Mouse (Mus musculus): ENCODE measurements around the gene Olfr544. TPM values are rescaled to one million over a fixed set of nuclear protein-coding genes. Genes with fewer than 3 reads are reported as not detected.

The Olfr544 gene
- polyA plus RNA-seq, 1 experiment from 2014 or later = 0.04 TPM

- no peaks in the 10 kb centered on the region for H3K36me3 ChIP-seq (replicated peaks; ENCODE audit: insufficient read depth, low read length)
- H3K27ac ChIP-seq (ENCODE audit: low read depth) = no peak overlapping the region
- DNase-seq = peak; percentile 90
- no peaks in the 10 kb centered on the region for H3K9me3 ChIP-seq (ENCODE audit: low read length)
- H3K4me2 ChIP-seq (ENCODE audit: low read depth, low read length) = peak overlapping the region; percentile 74
- H3K9ac ChIP-seq (replicated peaks) = peak overlapping the region; percentile 19
- 2% methylated on average over 51 of the region's 54 CpGs for WGBS (ENCODE audit: insufficient replicate concordance)
- ATAC-seq = peak; percentile 90
- H3K4me3 ChIP-seq (ENCODE audit: low read depth, low read length) = peak overlapping the region; percentile 41
- TF ChIP-seq EP300 (IDR thresholded peaks at IDR 0.05; ENCODE audit: low read depth) (no peak), CTCF (IDR thresholded peaks at IDR 0.05; ENCODE audit: low read depth) (peak; percentile 89)
- 0 out of 2 replicates have a peak, but pooled peaks cover 5% of the 10 kb centered on the region for H3K27me3 ChIP-seq (ENCODE audit: insufficient read depth, low read length)
- H3K4me1 ChIP-seq (ENCODE audit: insufficient read depth) = no peaks in the 10 kb centered on the region
Measured at GRCm38 (mm10) chr7:102512814-102513435, 24.8 kb upstream of the Olfr544 start.

GRCm38 (mm10) chr7:102511927-102512326, 23.8 kb upstream of the Olfr544 start:
- no peak overlapping the region for H3K9ac ChIP-seq (replicated peaks)
- H3K27ac ChIP-seq (ENCODE audit: low read depth) = no peak overlapping the region
- no peaks in the 10 kb centered on the region for H3K36me3 ChIP-seq (replicated peaks; ENCODE audit: insufficient read depth, low read length)
- TF ChIP-seq CTCF (IDR thresholded peaks at IDR 0.05; ENCODE audit: low read depth) = no peak
- no peak for TF ChIP-seq EP300 (IDR thresholded peaks at IDR 0.05; ENCODE audit: low read depth)
- no peak for DNase-seq
- WGBS (ENCODE audit: insufficient replicate concordance) = 59% methylated on average over 10 of the region's 10 CpGs
- no peak overlapping the region for H3K4me3 ChIP-seq (ENCODE audit: low read depth, low read length)
- no peaks in the 10 kb centered on the region for H3K9me3 ChIP-seq (ENCODE audit: low read length)
- ATAC-seq = no peak
- no peaks in the 10 kb centered on the region for H3K4me1 ChIP-seq (ENCODE audit: insufficient read depth)
- no peak overlapping the region for H3K4me2 ChIP-seq (ENCODE audit: low read depth, low read length)
- 0 out of 2 replicates have a peak, but pooled peaks cover 5% of the 10 kb centered on the region for H3K27me3 ChIP-seq (ENCODE audit: insufficient read depth, low read length)

GRCm38 (mm10) chr7:102509726-102510125, 21.6 kb upstream of the Olfr544 start:
- H3K4me2 ChIP-seq (ENCODE audit: low read depth, low read length) = no peak overlapping the region
- H3K4me1 ChIP-seq (ENCODE audit: insufficient read depth) = no peaks in the 10 kb centered on the region
- 73% methylated on average over 7 of the region's 7 CpGs for WGBS (ENCODE audit: insufficient replicate concordance)
- H3K4me3 ChIP-seq (ENCODE audit: low read depth, low read length) = no peak overlapping the region
- TF ChIP-seq CTCF (IDR thresholded peaks at IDR 0.05; ENCODE audit: low read depth) (no peak), EP300 (IDR thresholded peaks at IDR 0.05; ENCODE audit: low read depth) (no peak)
- DNase-seq = no peak
- H3K27me3 ChIP-seq (ENCODE audit: insufficient read depth, low read length) = 0 out of 2 replicates have a peak, but pooled peaks cover 5% of the 10 kb centered on the region
- no peaks in the 10 kb centered on the region for H3K36me3 ChIP-seq (replicated peaks; ENCODE audit: insufficient read depth, low read length)
- ATAC-seq = no peak
- no peaks in the 10 kb centered on the region for H3K9me3 ChIP-seq (ENCODE audit: low read length)
- H3K9ac ChIP-seq (replicated peaks) = no peak overlapping the region
- no peak overlapping the region for H3K27ac ChIP-seq (ENCODE audit: low read depth)

DNA sequence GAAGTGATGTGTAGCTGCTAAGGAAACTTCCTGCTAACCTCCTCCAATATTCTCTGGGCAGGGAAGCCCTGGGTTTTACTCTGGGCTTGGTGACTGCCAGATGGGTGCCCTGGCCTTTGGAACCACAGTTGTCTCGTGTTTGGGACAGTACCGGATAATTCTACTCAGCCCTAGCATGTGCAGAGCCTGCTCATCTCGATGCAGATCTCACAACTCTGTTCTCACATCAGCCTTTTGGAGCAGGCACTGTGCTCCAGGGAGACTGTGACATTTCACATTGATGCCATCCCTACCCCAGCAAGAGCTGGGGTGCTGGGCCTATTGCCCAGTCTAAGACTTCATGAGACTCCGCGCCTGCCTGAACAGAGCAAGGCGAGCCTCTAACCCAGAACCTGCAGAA, 20.6 kb upstream of the Olfr544 start:
- H3K27ac ChIP-seq (ENCODE audit: low read depth) = no peak overlapping the region
- ATAC-seq = no peak
- H3K4me3 ChIP-seq (ENCODE audit: low read depth, low read length) = no peak overlapping the region
- no peak for DNase-seq
- no peaks in the 10 kb centered on the region for H3K36me3 ChIP-seq (replicated peaks; ENCODE audit: insufficient read depth, low read length)
- no peak overlapping the region for H3K4me2 ChIP-seq (ENCODE audit: low read depth, low read length)
- no peak overlapping the region for H3K9ac ChIP-seq (replicated peaks)
- WGBS (ENCODE audit: insufficient replicate concordance) = 83% methylated on average over 6 of the region's 6 CpGs
- no peaks in the 10 kb centered on the region for H3K9me3 ChIP-seq (ENCODE audit: low read length)
- 0 out of 2 replicates have a peak, but pooled peaks cover 4% of the 10 kb centered on the region for H3K27me3 ChIP-seq (ENCODE audit: insufficient read depth, low read length)
- H3K4me1 ChIP-seq (ENCODE audit: insufficient read depth) = no peaks in the 10 kb centered on the region
- no peak for TF ChIP-seq EP300 (IDR thresholded peaks at IDR 0.05; ENCODE audit: low read depth)
- no peak for TF ChIP-seq CTCF (IDR thresholded peaks at IDR 0.05; ENCODE audit: low read depth)

DNA sequence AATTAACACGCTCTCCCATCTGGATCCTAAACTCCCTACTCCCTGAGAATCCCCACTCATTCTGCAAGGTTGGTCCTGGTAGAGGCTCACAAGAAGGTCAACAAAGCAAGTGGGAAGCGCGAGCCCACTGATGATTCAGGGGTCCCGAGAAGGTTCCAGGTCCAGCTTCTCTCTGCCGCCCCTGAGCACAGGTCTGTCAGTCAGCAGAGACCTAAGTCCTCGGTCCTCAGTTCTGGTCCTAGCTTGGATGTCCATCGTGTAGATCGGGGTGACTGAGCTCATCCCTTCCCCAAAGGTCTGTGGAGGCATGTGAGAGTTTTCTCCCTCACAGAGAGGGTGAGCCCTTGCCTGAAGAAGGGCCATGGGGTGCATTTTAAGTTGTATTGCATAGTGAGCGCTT, 20.0 kb upstream of the Olfr544 start:
- Histone ChIP-seq H3K9me3 (ENCODE audit: low read length) (no peaks in the 10 kb centered on the region), H3K4me1 (ENCODE audit: insufficient read depth) (no peaks in the 10 kb centered on the region), H3K9ac (replicated peaks) (no peak overlapping the region), H3K4me2 (ENCODE audit: low read depth, low read length) (no peak overlapping the region), H3K4me3 (ENCODE audit: low read depth, low read length) (no peak overlapping the region), H3K27me3 (ENCODE audit: insufficient read depth, low read length) (no peaks in the 10 kb centered on the region), H3K27ac (ENCODE audit: low read depth) (no peak overlapping the region), H3K36me3 (replicated peaks; ENCODE audit: insufficient read depth, low read length) (no peaks in the 10 kb centered on the region)
- ATAC-seq (no peak), DNase-seq (no peak)
- TF ChIP-seq CTCF (IDR thresholded peaks at IDR 0.05; ENCODE audit: low read depth) = no peak
- no peak for TF ChIP-seq EP300 (IDR thresholded peaks at IDR 0.05; ENCODE audit: low read depth)
- 86% methylated on average over 9 of the region's 9 CpGs for WGBS (ENCODE audit: insufficient replicate concordance)

- WGBS (ENCODE audit: insufficient replicate concordance) = 32% methylated on average over 3 of the region's 3 CpGs
- no peak for TF ChIP-seq EP300 (IDR thresholded peaks at IDR 0.05; ENCODE audit: low read depth)
- peak; percentile 89 for TF ChIP-seq CTCF (IDR thresholded peaks at IDR 0.05; ENCODE audit: low read depth)
- H3K4me3 ChIP-seq (ENCODE audit: low read depth, low read length) = no peak overlapping the region
- H3K27me3 ChIP-seq (ENCODE audit: insufficient read depth, low read length) = no peaks in the 10 kb centered on the region
- no peaks in the 10 kb centered on the region for H3K9me3 ChIP-seq (ENCODE audit: low read length)
- peak; percentile 57 for ATAC-seq
- H3K9ac ChIP-seq (replicated peaks) = no peak overlapping the region
- H3K4me2 ChIP-seq (ENCODE audit: low read depth, low read length) = no peak overlapping the region
- DNase-seq = peak; percentile 77
- no peak overlapping the region for H3K27ac ChIP-seq (ENCODE audit: low read depth)
- H3K36me3 ChIP-seq (replicated peaks; ENCODE audit: insufficient read depth, low read length) = no peaks in the 10 kb centered on the region
- H3K4me1 ChIP-seq (ENCODE audit: insufficient read depth) = no peaks in the 10 kb centered on the region
Measured at GRCm38 (mm10) chr7:102506848-102507247, 18.7 kb upstream of the Olfr544 start.

All from liver, postnatal 0 days (tissue).